Mouse (Mus musculus) brain, embryonic 14.5 days (tissue): Measurements from ENCODE around the gene Kcnh1. TPM values are rescaled to one million over a fixed set of nuclear protein-coding genes. Genes with fewer than 3 reads are reported as not detected.

Experiments
- DNase-seq: peaks from one replicate; pipeline ENCODE4 v3.0.0-alpha.2; 2011; ENCODE audit warnings: low read depth
- CTCF ChIP-seq: fragments of 200-500 bp; IDR thresholded peaks from 2 replicates; pipeline ENCODE4 v1.5.1; 2012; ENCODE audit warnings: inconsistent platforms, mild to moderate bottlenecking, moderate library complexity, borderline replicate concordance; ENCODE audit not compliant: insufficient read depth, insufficient read length; ENCODE audit errors: extremely low read depth
- POLR2A ChIP-seq: fragments of 200-500 bp; IDR thresholded peaks from 2 replicates; pipeline ENCODE4 v1.6.1; 2012; ENCODE audit warnings: mild to moderate bottlenecking, inconsistent platforms, borderline replicate concordance; ENCODE audit not compliant: poor library complexity, insufficient read depth, insufficient read length, severe bottlenecking; ENCODE audit errors: extremely low read depth
- polyA plus RNA-seq: library from polyadenylated mRNA; depleted of rRNA; stranded (reverse); fragments of >200 nt; gene quantifications from 2 replicates; pipeline ENCODE4 v1.2.3, GENCODE M21; 2012

Gene Kcnh1
- polyA plus RNA-seq, 1 experiment, result 3.3 TPM

DNA sequence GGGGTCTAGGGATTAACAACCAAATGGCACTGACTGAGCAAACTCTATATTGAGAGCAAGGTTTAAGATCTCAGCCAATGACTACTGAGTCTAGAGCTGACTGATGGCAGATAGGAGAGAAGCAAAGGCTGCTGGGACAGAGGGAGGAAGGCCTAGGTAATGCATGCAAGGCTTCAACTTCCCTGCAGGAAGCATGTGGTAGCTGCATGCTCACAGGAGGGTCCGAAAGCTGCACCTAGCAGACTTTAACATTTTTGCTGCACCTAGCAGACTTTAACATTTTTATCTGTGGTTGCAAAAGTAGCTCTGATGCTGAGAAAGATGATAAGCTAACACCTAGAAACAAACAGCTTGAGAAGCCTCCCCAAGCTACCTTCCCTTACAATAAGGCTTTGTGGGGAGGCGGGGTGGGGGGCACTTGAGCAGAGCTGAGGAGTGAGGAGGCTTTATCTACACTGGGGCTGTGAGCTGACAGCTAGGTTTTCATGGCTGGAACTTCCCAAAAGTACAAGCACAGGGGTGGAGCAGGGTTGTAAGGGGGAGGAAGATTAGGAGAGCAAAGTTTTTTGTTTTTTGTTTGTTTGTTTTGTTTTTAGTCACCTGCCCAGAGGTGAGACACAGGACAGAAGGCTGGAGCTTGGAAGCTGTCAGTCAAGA is 341.0 kb downstream of the Kcnh1 start:
- TF ChIP-seq POLR2A (no peak), CTCF (no peak)

DNA sequence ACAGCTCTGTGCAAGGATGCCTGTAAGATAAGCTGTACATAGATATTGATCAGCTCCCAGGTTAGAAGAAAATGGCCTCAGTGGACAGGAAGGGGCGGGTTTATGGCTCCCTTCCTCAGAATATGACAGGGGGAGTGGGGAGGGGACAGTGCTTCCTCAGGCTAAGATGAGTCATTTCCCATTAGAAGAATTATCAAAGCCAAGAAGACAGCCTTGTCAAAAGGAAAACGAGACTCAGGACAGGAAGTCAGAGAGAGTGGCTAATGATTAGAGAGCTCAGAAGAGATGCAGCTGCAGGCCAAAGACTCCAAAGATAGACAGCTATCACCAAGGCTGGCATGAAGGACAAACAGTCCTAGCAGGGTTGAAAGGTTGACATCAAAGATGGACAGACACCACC is 341.6 kb downstream of the Kcnh1 start:
- TF ChIP-seq POLR2A (no peak), CTCF (no peak)

More for the DNA sequence above, 341.0 kb downstream of the Kcnh1 start:
- DNase-seq, result no peak

DNA sequence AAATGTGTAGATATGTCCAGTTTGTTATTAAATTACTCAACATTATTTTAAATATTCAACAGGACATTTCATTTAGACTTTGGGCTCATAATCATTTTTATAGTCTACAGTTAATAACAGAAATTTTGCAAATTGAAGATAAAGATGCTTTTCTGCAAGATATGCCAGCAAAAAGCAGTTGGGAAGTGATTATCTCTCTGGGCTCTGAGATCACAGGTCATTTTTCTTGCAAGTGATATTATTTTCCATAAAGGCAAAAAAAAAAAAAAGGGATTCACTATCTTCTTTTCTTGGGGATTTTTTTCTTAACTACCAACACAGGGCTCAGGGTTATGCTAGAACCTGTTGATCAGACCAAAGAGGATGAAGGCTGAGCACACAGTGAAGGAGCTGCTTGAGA is 342.4 kb downstream of the Kcnh1 start:
- DNase-seq, result no peak
- TF ChIP-seq POLR2A (no peak), CTCF (no peak)

More for the DNA sequence above, 341.6 kb downstream of the Kcnh1 start:
- no peak for DNase-seq

DNA sequence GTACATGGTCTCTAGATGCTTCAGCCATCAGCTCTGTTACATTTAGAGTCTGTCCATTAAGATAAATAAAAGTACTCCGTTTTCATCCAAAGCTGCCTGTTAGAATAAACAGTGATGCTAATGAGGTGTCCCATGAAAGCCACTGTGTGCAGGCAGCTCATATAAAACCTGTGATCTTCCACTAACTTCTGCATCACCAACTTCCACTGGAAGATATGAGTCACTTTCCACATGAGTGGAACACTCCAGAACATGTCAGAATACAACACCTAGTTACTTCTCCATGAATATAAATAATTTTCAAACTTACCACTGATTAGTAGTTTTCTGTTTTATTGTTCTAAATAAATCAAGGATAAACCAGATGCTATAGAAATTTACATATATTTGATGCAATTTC is 345.9 kb downstream of the Kcnh1 start:
- no peak for DNase-seq
- no peak for TF ChIP-seq POLR2A
- no peak for TF ChIP-seq CTCF

DNA sequence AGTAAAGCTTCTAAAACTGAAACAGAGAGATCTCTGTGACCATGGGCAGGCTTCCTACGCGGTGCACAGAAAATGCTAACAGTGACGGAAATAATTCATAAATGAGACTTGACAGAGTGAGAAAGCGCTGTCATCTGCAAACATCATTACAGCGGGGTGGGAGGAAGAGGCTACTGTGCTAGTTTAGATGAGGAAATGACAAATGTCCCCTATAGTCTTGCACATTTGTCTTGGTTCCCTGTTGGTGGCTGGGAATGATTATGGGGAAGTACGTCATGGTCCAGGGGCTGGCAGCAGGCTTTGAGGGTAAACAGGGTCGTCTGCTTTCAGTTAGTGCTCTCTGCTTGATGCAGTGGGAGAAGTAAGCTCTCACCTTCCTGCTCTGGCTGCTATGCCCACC is 346.6 kb downstream of the Kcnh1 start:
- DNase-seq, result no peak
- TF ChIP-seq CTCF (no peak), POLR2A (no peak)

DNA sequence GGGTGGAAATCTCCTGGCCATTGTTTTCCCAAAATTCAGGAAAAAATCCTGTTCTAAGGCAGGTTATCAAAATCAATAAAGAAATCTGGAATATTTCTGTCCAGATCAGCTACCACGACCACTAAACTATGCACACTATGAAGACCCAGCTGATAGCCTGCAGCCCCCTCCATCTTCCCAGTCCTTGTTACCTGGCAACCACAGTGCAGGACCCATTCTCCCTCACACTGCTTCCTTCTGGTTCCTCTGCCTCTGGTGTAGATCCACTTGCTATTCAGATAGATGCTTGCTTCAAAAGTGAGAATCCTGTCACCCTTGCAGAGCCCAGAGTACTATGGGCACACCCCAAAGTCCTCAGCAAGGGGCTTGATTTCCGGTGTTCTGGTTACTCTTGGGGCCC is 351.5 kb downstream of the Kcnh1 start:
- TF ChIP-seq CTCF, result no peak
- TF ChIP-seq POLR2A, result no peak
- peak; percentile 29 for DNase-seq

DNA sequence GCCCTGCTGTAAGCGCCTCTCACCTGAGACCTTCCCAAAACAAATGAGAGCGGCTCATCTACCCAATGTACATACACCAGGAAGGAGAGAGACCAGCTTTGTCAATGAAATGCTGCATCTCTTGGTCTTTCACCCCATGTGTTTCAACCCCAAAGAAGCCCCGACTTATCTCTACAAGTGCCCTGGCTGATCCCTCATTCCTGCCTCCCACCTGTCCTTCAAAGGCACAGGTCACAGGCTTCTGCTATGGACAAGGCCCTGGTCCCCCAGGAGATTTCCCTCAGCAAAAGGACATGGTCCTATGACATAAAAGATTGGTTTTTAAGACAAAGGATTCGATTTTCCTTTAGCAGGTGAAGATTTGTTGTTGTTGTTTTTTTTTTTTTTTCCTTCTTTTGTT is 353.1 kb downstream of the Kcnh1 start:
- DNase-seq, result no peak
- TF ChIP-seq CTCF, result no peak

DNA sequence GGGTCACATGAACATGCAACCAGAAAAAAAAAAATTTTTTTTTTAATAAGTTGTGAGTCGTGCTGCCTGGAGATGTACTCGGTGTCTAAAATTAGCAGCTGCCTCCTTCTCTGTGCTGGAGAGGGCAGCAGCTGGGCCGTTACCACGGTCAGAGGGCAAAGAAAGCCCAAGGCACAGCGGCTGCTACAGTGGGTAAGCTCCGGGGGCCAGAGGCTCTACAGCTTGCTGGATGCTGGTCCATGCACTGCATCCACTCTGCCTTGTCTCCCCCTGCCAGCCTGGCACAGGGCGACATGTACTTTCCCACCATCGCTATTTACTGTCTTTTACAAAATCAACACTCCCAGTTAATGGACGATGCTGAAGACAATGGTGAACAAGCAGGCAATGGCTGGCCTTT is 353.5 kb downstream of the Kcnh1 start:
- peak; percentile 37 for DNase-seq
- no peak for TF ChIP-seq POLR2A

DNA sequence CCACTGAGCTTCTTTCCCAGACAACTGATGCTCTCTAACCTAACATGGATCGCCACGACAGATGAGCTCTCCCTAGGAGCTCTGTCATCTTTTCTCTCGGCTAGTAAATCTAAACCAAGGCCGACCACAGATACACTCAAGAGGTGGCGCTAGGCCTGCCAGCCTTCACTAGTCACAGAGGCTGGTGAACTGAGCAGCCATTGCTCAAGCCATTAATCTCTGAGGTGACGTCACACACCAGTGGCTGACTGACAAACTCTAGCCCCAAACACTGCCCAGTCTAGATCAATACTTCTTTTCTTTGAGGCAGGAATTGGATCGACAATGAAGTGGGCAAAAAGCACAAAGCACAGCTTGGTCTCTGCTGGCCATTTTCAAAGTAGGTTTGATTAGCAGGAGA is 354.3 kb downstream of the Kcnh1 start:
- DNase-seq, result peak; percentile 13
- TF ChIP-seq POLR2A, result no peak
- no peak for TF ChIP-seq CTCF

DNA sequence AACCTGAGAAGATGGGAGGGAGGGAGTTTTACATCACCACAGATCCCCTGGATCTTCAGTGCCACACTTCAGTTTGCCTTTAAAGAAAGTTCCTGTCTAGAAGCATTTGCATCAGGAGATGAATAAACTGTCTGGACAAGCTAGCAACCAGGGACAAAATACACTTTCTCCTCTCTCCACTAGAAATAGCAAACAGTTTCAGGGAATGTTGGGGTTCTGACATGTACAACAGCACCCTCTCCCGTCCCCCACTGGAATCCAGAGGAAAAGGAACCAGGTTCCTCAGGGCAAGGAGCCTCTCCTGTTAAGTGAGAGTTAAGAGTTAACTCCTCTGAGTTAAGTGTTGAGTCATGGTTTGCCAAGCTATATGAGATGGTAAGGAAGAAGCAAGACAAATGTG is 356.3 kb downstream of the Kcnh1 start:
- peak; percentile 24 for DNase-seq
- TF ChIP-seq POLR2A, result no peak
- peak; percentile 50; the same call in 1 of the 2 replicates for TF ChIP-seq CTCF

DNA sequence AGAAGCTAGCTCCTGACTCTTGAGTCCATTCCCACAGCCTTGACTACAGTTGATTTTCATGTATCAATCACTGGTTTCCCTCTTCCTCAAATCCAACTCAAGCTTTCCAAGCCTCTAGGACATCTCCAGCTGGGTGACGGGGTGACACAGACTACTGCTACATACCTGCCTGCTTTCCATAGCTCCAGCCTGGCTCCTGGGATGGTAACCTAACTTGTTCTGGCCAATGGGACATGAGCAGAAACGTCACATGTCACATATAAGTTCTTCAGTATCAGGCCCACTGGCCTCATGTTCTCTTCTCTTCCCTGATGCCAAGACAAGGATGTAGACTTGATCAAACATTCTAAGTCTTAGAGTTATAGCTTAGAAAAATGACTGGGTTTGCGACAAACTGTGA is 360.0 kb downstream of the Kcnh1 start:
- no peak for TF ChIP-seq POLR2A
- no peak for DNase-seq

DNA sequence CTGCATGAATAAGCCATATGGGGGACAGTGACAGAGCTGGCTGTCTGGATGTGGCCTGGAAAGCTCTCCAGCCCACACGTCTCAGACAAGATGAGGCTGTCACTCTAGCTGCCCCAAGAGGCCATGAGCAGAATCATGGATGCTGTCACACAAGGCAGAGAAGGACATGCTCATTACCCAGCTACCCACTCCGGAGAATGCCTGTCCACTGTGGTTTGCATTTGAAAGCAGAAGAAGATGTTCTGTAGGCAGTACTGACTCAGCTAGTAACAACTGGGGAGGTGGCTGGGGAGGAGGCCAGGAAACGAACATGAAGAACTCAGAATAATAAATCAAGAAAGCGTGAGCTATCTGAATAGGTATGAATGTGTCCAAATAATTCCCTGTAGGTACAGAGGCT is 364.9 kb downstream of the Kcnh1 start:
- TF ChIP-seq CTCF, result no peak
- no peak for TF ChIP-seq POLR2A

More for the DNA sequence above, 364.9 kb downstream of the Kcnh1 start:
- DNase-seq, result no peak
